Mouse (Mus musculus) thymus, postnatal 10 days (tissue): ENCODE measurements around the gene Mybpc3.
A peak's percentile ranks its signal among the peaks of the same experiment; 100 is the strongest.
"Not testable (repeated sequence)": the region's sequence is repeated elsewhere in the genome, so short reads cannot be mapped to it uniquely, and the experiment has no call there.

Source experiments
- DNase-seq, 2 experiments: peaks; one replicate each; pipeline ENCODE4 v3.0.0; 2021; ENCODE audit warnings: low spot score in 2 of 2

Mybpc3 gene

GRCm38 (mm10) chr2:91087453-91087852 is 30.5 kb upstream of the Mybpc3 start:
- no peak for DNase-seq

DNA sequence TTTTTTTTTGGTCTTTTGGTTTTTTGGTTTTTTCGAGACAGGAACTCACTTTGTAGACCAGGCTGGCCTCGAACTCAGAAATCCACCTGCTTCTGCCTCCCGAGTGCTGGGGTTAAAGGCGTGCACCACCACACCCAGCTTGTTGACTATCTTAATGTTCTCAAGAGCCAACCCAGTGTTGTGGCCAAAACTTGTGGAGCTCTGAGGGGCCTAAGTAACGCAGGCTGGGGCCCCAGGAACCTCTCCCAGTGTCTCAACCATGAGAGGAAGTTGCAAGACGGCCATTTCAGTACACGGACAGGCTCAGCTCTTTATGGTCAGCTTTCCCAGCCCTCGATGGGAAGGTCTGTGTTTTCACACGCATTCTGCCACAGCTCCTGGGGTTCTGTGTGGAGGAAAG is 29.0 kb upstream of the Mybpc3 start:
- DNase-seq: no peak

DNA sequence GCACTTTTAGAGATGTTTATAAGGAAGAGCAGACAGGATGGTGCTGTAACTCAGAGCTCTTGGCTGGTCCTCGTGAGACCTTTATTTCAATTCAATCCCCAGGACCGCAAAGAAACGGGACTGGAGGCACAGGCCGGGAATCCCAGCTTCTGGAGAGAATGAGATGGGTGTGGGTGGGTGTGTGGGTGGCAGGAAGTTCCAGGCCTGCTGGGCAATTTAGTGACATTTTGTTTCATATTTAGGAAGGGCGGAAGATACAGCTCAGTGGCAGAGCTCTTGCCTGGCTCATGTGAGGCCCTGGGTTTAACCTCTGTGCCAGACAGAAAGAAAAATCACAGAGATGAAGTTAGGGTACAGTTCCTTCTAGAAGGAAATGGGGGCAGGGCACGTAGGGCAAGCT is 27.7 kb upstream of the Mybpc3 start:
- DNase-seq: no peak

GRCm38 (mm10) chr2:91090827-91091226 is 27.1 kb upstream of the Mybpc3 start:
- DNase-seq: no peak

GRCm38 (mm10) chr2:91096524-91096923 is 21.4 kb upstream of the Mybpc3 start:
- no peak for DNase-seq

DNA sequence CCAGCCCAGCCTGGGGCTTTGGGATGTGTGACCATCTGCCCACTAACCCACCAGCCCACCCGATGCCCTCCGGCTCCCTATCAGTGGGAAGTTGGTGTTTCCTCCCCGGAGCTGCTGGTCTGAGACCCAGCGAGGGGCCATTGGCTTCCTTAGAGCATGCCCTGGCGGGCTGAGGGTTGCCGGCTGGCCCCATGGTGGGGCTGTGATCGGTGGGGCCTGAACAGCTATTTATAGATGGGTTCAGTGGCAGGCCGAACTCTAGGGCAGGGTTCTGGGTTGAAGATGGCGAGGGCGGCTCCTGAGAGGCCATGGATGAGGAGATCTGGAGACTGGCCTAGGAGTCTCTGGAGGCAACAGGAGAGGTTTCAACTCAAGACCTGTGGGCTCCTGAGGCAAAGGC is 20.9 kb upstream of the Mybpc3 start:
- no peak for DNase-seq

- no peak for DNase-seq
Measured at GRCm38 (mm10) chr2:91098156-91098555, 19.8 kb upstream of the Mybpc3 start.

DNA sequence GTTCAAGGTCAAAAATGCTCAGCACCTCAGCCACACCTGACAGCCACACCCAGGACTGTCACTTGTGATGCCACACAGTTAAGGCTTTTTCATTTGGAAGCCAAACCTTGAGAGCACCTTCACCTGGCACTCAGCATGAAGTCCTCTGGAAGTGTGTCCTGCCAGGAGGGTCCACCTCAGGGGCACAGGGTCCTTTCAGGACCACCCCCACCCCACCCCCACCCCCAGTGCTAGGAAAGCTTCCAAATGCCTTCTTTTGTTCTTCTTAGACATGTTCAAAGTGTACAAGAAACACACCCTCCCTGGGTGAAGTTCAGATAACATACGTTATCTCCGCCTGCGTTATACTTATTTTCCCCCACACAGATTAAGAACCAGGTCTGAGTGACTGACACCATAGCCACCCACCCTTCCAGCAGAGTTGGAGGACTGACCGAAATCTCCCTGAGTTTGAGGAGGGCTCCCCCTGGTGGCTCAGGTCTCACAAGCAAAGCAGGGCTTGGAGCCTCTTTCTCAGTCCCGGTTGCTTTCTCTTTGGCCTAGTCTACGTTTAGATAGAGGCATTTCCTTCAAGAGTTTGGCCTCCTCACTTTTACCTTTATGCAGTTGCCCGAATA is 16.7 kb upstream of the Mybpc3 start:
- peak; percentile 82 to 97 for DNase-seq

- DNase-seq: no peak
Measured at GRCm38 (mm10) chr2:91108156-91108555, 9.8 kb upstream of the Mybpc3 start.

GRCm38 (mm10) chr2:91109241-91109640 is 8.7 kb upstream of the Mybpc3 start:
- no peak for DNase-seq

DNA sequence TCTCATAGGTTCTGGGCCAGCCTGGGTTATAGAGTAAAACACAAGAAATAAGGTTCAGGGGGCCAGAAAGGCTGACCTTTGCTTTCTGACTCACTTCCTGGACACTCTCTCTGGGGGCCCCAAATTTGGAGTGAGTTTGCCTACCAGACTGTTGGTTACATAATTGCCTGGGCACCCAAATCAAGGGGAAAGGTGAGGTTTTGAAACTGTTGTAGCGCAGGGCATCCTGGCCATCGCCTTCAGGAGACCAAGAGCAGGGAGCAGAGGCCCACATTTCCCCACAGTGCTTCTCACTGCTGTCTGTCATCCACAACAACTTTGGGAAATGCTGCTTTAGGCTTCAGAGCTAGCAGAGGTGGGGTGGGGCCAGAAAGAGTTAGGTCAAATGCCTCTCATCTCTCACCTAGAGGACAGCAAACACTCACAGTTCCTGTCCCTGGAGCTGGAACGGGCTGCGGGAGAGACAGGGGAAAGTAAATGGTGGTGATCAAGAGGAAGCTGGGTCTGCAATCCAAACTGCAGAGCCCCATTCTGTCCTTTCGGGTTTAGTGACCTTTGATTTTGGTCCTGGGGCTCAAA is 8.0 kb upstream of the Mybpc3 start:
- DNase-seq: no peak

GRCm38 (mm10) chr2:91110429-91110828 is 7.5 kb upstream of the Mybpc3 start:
- DNase-seq: no peak

DNA sequence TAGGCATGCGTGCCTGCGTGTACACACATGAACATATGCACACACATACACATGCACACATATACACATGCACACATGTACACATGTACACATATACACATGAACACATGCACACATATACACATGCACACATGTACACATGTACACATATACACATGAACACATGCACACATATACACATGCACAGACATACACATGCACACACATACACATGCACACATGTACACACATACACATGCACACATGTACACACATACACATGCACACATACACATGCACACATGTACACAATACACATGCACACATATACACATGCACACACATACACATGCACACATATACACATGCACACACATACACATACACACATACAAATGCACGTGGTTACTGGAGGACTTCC is 6.1 kb upstream of the Mybpc3 start:
- DNase-seq: not testable (repeated sequence)

- no peak for DNase-seq
Measured at GRCm38 (mm10) chr2:91112491-91112890, 5.5 kb upstream of the Mybpc3 start.

GRCm38 (mm10) chr2:91113334-91113733 is 4.6 kb upstream of the Mybpc3 start:
- DNase-seq: no peak

- no peak for DNase-seq
Measured at GRCm38 (mm10) chr2:91113852-91114251, 4.1 kb upstream of the Mybpc3 start.

DNA sequence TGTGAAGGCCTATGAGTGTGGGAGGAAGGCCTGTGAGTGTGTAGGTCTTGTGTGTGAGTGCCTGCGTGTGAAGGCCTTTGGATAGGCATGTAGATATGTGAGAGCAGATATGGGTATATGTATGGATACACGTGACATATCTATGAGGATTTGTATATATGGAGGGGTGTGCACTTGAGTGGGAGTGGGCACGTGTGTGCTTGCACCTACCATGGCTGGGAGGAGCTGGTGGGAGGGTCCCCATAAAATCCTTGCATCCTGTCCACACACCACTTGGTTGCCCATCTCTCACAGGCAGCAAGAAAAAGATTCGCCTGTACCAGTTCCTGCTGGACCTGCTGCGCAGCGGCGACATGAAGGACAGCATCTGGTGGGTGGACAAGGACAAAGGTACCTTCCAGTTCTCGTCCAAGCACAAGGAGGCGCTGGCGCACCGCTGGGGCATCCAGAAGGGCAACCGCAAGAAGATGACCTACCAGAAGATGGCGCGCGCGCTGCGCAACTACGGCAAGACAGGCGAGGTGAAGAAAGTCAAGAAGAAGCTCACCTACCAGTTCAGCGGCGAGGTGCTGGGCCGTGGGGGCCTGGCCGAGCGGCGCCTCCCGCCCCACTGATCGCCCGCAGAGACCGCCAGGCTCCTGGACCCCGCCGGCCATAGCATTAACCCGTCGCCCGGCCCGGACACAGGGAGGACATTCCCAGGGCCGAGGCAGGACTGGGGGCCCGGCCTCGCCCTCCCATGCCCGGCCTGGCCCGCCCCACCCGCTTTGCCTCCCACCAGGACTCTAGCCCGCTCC is 3.0 kb upstream of the Mybpc3 start:
- DNase-seq: peak; percentile 30 to 73

GRCm38 (mm10) chr2:91115578-91115970 is 2.4 kb upstream of the Mybpc3 start:
- DNase-seq: no peak

GRCm38 (mm10) chr2:91116842-91117241 is 1.1 kb upstream of the Mybpc3 start:
- DNase-seq: no peak

- DNase-seq: no peak
Measured at GRCm38 (mm10) chr2:91118647-91119046, 703 bp downstream of the Mybpc3 start.

DNA sequence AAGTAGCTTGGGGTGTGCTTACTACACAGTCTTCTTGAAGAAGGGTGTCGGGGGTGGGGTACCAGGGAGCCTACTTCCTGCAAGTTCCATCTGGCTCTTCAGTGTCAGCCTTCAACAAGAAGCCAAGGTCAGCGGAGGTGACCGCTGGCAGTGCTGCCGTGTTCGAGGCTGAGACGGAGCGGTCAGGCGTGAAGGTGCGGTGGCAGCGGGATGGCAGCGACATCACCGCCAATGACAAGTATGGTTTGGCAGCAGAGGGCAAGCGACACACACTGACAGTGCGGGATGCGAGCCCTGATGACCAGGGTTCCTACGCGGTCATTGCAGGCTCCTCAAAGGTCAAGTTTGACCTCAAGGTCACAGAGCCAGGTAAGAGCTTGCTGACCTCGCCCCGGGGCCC is 1.1 kb downstream of the Mybpc3 start:
- no peak for DNase-seq

GRCm38 (mm10) chr2:91119551-91119950 is 1.6 kb downstream of the Mybpc3 start:
- DNase-seq: no peak

GRCm38 (mm10) chr2:91120261-91120671 is 2.3 kb downstream of the Mybpc3 start:
- DNase-seq: no peak
